Mouse (Mus musculus) erythroid progenitor cell, adult 5-6 weeks (primary cell): Measurements from ENCODE around the gene Pnrc1. TPM values are rescaled to one million over a fixed set of nuclear protein-coding genes. Genes with fewer than 3 reads are reported as not detected.

ENCODE experiments used
- ATAC-seq: replicated peaks from 2 replicates; pipeline ENCODE4 v1.8.0; 2016; ENCODE audit warnings: moderate number of reproducible peaks, mild to moderate bottlenecking, moderate TSS enrichment, inconsistent platforms; ENCODE audit not compliant: poor library complexity, low FRiP score, severe bottlenecking
- total RNA-seq, 2 experiments: library from RNA; stranded (forward) in 1 of 2; stranded (reverse) in 1 of 2; fragments of 150-400 nt in 1 of 2; fragments of 186-747, 209-891 nt in 1 of 2; gene quantifications; 2 replicates each; pipeline versions ENCODE4 v1.2.3 to v1.2.4; 2015 to 2017; ENCODE audit warnings: low replicate concordance in 2 of 2

Gene Pnrc1
- total RNA-seq, 2 experiments from 2014 or later, result 83.0 to 103 TPM

DNA sequence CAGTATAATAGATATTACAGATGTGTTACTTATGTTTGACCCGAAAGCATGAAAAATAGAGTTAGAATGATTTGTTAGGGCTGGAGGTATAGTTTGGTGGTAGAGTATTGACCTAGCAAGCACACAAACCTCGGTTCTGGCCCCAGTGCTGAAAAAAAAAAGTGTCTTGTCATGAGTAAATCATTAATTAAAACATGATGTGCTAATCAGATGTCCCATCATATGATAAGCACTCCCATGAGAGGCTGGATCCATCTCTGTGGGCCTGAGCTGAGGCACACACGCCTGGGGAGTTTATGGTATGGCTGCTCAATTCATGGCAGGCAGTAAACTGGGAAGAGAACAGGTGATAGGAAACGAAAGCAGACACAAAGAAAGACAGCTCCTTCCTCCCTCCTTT lies 60.3 kb downstream of the Pnrc1 start:
- no peak for ATAC-seq

DNA sequence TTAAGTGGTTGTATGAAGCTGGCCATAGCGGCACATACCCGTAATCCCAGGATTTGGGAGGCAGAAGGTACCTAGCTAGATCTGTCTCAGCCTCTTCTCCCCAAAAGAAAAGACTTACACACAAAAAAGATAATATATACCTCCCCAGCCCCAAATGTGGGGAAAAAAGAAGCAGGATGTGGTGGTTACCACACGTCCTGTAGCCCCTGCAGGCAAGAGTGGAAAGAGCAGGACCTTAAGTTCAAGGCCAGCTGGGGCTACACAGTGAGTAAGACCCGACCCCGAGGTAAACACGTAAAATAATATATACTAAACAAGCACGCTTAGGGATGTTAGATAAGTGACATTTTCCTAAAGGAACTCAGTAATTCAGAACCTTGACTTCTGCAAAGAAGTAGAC lies 62.8 kb downstream of the Pnrc1 start:
- ATAC-seq, result no peak

DNA sequence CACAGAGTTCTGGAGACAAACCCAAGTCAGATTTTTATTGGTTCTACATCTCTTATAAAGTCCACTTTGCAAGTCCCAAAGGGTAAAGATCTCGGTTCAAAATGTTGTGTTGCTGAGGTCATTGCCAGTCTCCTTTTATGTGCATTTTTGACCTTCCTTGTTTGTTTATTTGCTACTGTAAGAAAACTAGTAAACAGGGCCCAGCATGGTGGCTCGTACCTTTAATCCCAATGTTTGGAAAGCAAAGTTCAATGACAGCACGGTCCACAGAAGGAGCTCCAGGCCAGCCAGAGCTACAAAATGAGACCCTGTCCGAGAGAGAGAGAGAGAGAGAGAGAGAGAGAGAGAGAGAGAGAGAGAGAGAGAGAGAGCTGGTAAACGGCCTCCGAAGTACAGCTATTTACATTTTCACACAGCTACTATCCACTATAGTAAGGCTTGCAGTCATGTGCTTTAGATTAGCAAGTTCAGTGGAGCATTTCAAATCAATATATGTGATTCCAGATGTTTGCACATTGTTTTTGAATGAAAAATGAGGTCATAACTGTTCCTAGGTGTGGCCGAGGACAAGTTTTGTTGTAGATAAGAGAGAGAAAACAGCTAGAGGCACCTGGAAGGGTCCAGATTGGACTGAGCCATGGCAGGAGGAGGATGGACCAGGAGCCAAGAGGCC lies 65.8 kb downstream of the Pnrc1 start:
- ATAC-seq, result no peak

DNA sequence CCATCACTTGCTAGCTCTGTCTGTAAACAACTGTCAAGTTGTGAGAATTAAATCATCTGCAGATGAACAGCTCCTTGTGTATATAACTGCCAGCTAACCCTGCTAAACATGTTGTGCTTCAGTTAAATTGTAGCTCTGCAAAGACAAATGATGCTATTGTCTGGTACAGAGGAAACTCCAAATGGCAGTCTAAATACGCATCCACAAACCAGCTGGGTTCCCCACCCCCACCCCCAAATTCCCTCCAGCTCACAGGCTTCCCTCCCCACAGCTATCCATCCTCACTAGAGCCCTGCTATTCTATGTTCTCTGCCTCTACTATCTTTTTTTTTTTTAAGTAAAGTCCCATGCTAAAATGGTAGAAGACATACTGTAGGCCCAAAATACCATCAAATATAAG lies 68.1 kb downstream of the Pnrc1 start:
- ATAC-seq, result no peak

DNA sequence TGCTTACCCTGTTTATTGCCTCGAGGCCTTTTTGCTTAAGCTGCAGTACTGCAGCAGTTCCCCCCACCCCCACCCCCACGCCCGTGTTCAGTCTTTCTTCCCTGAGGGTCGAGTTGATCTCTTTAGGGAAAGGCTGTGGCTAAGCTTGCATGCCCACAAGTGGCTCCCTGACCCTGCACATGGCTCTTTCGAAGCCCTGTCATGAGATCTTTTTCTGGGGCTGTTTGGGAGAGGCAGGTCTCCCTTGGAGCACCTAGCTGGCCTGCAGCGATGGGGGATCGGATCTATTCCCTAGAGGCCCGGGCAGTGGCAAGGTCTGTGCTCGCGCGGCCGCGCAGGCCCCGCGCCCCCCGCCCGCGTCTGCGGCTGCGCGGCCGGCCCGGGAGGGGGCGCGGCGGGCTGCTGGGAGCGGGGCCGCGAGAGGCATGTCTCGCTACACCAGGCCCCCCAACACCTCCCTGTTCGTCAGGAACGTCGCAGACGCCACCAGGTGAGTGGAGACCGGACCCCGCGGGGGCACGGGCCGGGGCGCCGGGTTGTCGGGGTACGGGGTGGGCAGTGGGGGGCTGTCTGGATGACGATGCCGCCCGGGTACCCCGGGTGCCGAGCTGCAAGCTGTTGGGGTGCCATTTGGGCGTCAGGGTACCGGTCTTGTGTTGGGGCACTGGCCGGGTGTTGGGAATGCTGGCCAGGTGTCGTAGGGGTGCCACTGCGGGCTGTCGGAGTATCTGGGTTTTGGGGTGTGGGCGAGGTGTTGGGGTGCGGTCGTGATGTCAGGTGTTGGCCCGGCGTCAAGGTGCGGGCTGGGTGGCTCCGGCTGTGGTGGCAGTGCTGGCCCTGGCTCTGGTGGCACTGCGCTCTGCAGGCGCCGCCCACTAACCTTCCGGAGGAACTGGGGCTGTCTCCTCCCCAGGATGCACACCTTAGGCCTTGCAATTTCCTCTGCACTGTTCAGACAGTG lies 80.8 kb downstream of the Pnrc1 start, which contains the start of gene Srsf12:
TSS of gene Srsf12 (plus strand) at position 111 of the 961 bp plus-strand sequence.
- no peak for ATAC-seq

DNA sequence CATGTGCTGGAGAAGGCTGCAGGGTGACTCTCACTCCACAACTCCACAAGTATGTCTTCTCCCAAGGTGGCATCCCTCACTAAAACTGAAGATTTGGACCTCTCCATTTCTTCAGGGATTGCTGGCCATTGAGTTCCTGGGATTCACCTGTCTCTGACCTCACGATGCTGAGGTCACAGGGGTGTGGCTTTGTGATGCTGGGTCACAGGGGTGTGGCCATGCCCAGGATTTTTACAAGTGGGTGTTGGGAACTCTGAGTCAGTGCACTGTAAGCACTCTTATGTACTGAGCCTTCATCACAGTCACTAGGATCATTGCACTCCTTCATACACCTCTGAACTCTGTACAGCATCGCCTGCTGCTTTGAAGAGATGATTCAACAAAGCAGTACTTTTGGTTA lies 82.4 kb downstream of the Pnrc1 start:
- no peak for ATAC-seq

DNA sequence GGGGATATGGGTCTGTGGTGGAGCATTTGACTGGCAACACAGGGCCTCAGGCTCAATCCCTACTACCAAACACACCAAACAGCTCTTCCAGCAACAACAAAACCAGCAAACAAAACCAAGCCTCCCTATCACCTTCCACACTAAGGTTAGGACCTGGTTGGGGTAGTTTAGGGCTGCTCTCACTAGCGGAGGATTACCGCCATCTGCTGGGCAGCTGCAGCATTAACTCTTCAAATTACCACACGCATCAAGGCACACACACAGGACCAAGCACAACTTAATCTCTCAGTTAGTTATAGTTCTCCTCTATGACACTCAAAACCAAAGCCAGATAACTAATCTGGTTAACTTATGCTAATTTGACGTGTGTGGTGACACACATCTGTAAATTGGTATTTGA lies 85.3 kb downstream of the Pnrc1 start:
- ATAC-seq, result peak; percentile 73; the same call in 1 of the 2 replicates

DNA sequence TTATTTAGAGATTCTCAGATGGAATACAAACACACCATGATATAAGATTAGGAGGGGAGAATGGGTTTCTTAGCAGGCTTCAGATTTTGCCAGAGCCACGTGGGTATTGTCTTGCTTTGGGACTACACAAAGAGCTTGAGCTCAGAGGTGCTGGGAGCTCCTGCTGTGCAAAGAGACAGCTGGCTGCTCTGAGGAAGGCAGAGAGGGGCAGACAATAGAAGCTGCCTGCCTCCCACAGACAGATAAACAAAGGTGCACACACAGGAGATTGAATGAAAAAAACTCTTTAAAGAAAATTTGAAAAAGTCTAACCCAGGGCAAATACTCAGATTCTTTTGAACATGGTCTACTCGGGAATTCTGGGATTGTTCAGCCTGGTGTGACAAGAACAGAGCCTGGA lies 91.8 kb downstream of the Pnrc1 start:
- no peak for ATAC-seq

Other genes starting within 250 kb of the Pnrc1 start
- not detected in 2 replicates for gene Gabrr2, start 227.2 kb downstream of the Pnrc1 start, total RNA-seq (2015; ENCODE audit: low replicate concordance)
- gene Gabrr2, start 227.2 kb downstream of the Pnrc1 start, total RNA-seq (2017; ENCODE audit: low replicate concordance), result not detected in 2 replicates
- gene Gabrr1, start 157.6 kb downstream of the Pnrc1 start, total RNA-seq (2015; ENCODE audit: low replicate concordance), result not detected in 2 replicates
- gene Gabrr1, start 157.6 kb downstream of the Pnrc1 start, total RNA-seq (2017; ENCODE audit: low replicate concordance), result not detected in 2 replicates
- gene Pm20d2, start 100.4 kb downstream of the Pnrc1 start, total RNA-seq (2015; ENCODE audit: low replicate concordance), result not detected in 2 replicates
- not detected in 2 replicates for gene Pm20d2, start 100.4 kb downstream of the Pnrc1 start, total RNA-seq (2017; ENCODE audit: low replicate concordance)
- not detected in 2 replicates for gene Srsf12, start 81.2 kb downstream of the Pnrc1 start, total RNA-seq (2015; ENCODE audit: low replicate concordance)
- gene Srsf12, start 81.2 kb downstream of the Pnrc1 start, total RNA-seq (2017; ENCODE audit: low replicate concordance), result not detected in 2 replicates
- 54.4 and 97.3 TPM in 2 replicates for gene Rngtt, start 20.1 kb upstream of the Pnrc1 start, total RNA-seq (2015; ENCODE audit: low replicate concordance)
- 142 and 148 TPM in 2 replicates for gene Rngtt, start 20.1 kb upstream of the Pnrc1 start, total RNA-seq (2017; ENCODE audit: low replicate concordance)